ENCODE assay signal across 9 mouse cellular contexts in genomic region chr6:146110832-146111741, GRCm38 (mm10).
A peak's percentile ranks its signal among the peaks of the same experiment; 100 is the strongest.
DNase-seq lines count a peak whose midpoint lies in the region; ATAC-seq lines count a peak whose summit lies in the region.
"Had no signal": no experiment of that assay in that cellular context is flagged by ENCODE, and none has a peak within 500 bp of the region (broad histone marks: within the 10 kb centered on the region; RNA-seq: fewer than 3 reads in every experiment).

No protein-coding gene starts in this region.

- no peaks in the 10 kb centered on the region for H3K36me3 ChIP-seq in limb, embryonic 12.5 days

- H3K4me2 ChIP-seq in limb, embryonic 12.5 days = no peak overlapping the region

- H3K9me3 ChIP-seq in limb, embryonic 12.5 days = no peaks in the 10 kb centered on the region

- H3K9ac ChIP-seq in limb, embryonic 12.5 days (replicated peaks) = no peak overlapping the region
- H3K9ac ChIP-seq: liver, embryonic 14.5 days had no signal

- peak overlapping the region; percentile 4 for H3K27ac ChIP-seq in limb, embryonic 12.5 days
- H3K27ac ChIP-seq: liver, embryonic 14.5 days had no signal

- H3K4me3 ChIP-seq in limb, embryonic 12.5 days (replicated peaks) = no peak overlapping the region

- peaks cover 35% of the 10 kb centered on the region for H3K4me1 ChIP-seq in limb, embryonic 12.5 days (replicated peaks)

- DNase-seq in cerebellum, adult 9-10 months = peak; percentile 30
- DNase-seq in cerebellum, adult 11 months = no peak
- peak; percentile 60 for DNase-seq in right cerebral cortex, adult 18-20 months
- no peak for DNase-seq in right cerebral cortex, postnatal 4 days
- peak; percentile 66 for DNase-seq in telencephalon, adult 2 months (ENCODE audit: low read depth, low spot score)
- DNase-seq in thymus, postnatal 0 days (ENCODE audit: low spot score) = no peak
- DNase-seq in yolk sac, embryonic 10.5 days (ENCODE audit: low spot score) = no peak

- 64% methylated on average over 21 of the region's 21 CpGs for WGBS in limb, embryonic 12.5 days

- no peak for ATAC-seq in limb, embryonic 12.5 days (ENCODE audit: insufficient number of reproducible peaks, insufficient read depth, low FRiP score, low TSS enrichment, low read depth)

- H3K27me3 ChIP-seq in limb, embryonic 12.5 days = no peaks in the 10 kb centered on the region

Comparison
In these comparisons a context has a peak if more than half of its experiments do, and no peak if none do; other contexts are left out.
1. DNase-seq: peak in cerebellum, adult 9-10 months (single experiment), right cerebral cortex, adult 18-20 months (single experiment) and telencephalon, adult 2 months (single experiment); none in cerebellum, adult 11 months (single experiment), right cerebral cortex, postnatal 4 days (single experiment), thymus, postnatal 0 days (single experiment) and yolk sac, embryonic 10.5 days (single experiment).